In genomic region chr5:120587616-120587926, GRCm38 (mm10) we compare ENCODE assay signal across 8 mouse cellular contexts. TPM values are rescaled to one million over a fixed set of nuclear protein-coding genes. Genes with fewer than 3 reads are reported as not detected.
DNase-seq lines count a peak whose midpoint lies in the region; ATAC-seq and TF ChIP-seq lines count a peak whose summit lies in the region.

No protein-coding gene starts in this region.

- H3K27ac ChIP-seq in bone marrow, adult 2 months (ENCODE audit: control insufficient read depth, insufficient read depth, low read depth, low read length, poor library complexity) = peak overlapping the region; percentile 96
- peak overlapping the region in 1 of 2 experiments; percentile 33; a peak in 1 of 4 replicates for H3K27ac ChIP-seq in heart, embryonic 14.5 days (replicated peaks in 1 of 2; ENCODE audit: control insufficient read depth in 1 of 2, insufficient read depth in 1 of 2, low read depth in 2 of 2, low read length in 2 of 2)
- H3K27ac ChIP-seq in limb, embryonic 10.5 days = peak overlapping the region; percentile 87; the same call in 1 of the 2 replicates
- no peak overlapping the region for H3K27ac ChIP-seq in midbrain, embryonic 11.5 days (ENCODE audit: low read depth, low read length)

- no peak for TF ChIP-seq POLR2A in bone marrow, adult 2 months (IDR thresholded peaks at IDR 0.05; ENCODE audit: borderline replicate concordance, control insufficient read depth, low read depth, low read length)

- no peaks in the 10 kb centered on the region for H3K9me3 ChIP-seq in heart, embryonic 14.5 days (ENCODE audit: control insufficient read depth, low read length)
- no peaks in the 10 kb centered on the region for H3K9me3 ChIP-seq in limb, embryonic 10.5 days (replicated peaks)
- no peaks in the 10 kb centered on the region for H3K9me3 ChIP-seq in midbrain, embryonic 11.5 days (ENCODE audit: control insufficient read depth, low read length)

- WGBS in bone marrow, adult 2 months = 7% methylated on average over 9 of the region's 9 CpGs
- WGBS in heart, embryonic 14.5 days = 18% methylated on average over 9 of the region's 9 CpGs
- WGBS in limb, embryonic 10.5 days = 31% methylated on average over 9 of the region's 9 CpGs
- 38% methylated on average over 9 of the region's 9 CpGs for WGBS in midbrain, embryonic 11.5 days

- peaks cover 23% of the 10 kb centered on the region for H3K36me3 ChIP-seq in heart, embryonic 14.5 days (ENCODE audit: control insufficient read depth, insufficient read depth, low read length)
- peaks cover 23% of the 10 kb centered on the region for H3K36me3 ChIP-seq in limb, embryonic 10.5 days
- H3K36me3 ChIP-seq in midbrain, embryonic 11.5 days (ENCODE audit: control insufficient read depth, insufficient read depth, low read length) = no peaks in the 10 kb centered on the region

- peak; percentile 38 for DNase-seq in 3T3-L1 (ENCODE audit: low read depth, low spot score)
- DNase-seq in limb, embryonic 10.5 days (ENCODE audit: low spot score) = no peak
- DNase-seq in midbrain, embryonic 11.5 days (ENCODE audit: low spot score, missing footprints) = no peak
- DNase-seq in thymus, postnatal 14 days = peak; percentile 74
- no peak for DNase-seq in frontal cortex, postnatal 10 days (ENCODE audit: low spot score in 2 of 2)
- no peak for DNase-seq in right cerebral cortex, adult 2 months (ENCODE audit: low spot score in 2 of 2)

- H3K27me3 ChIP-seq in heart, embryonic 14.5 days (ENCODE audit: control insufficient read depth, insufficient read depth, low read length) = no peaks in the 10 kb centered on the region
- H3K27me3 ChIP-seq in limb, embryonic 10.5 days (ENCODE audit: low read depth, poor library complexity, severe bottlenecking) = 0 out of 2 replicates have a peak, but pooled peaks cover 8% of the 10 kb centered on the region
- no peaks in the 10 kb centered on the region for H3K27me3 ChIP-seq in midbrain, embryonic 11.5 days (ENCODE audit: control insufficient read depth, insufficient read depth, low read length)

- ATAC-seq in heart, embryonic 14.5 days (ENCODE audit: insufficient number of reproducible peaks, insufficient read depth, low FRiP score, low read depth) = no peak
- no peak for ATAC-seq in midbrain, embryonic 11.5 days (ENCODE audit: low FRiP score)

- peak overlapping the region; percentile 94 for H3K4me2 ChIP-seq in heart, embryonic 14.5 days (ENCODE audit: low read length)
- peak overlapping the region; percentile 70 for H3K4me2 ChIP-seq in midbrain, embryonic 11.5 days

- no peak for TF ChIP-seq CTCF in bone marrow, adult 2 months (IDR thresholded peaks at IDR 0.05; ENCODE audit: control insufficient read depth, insufficient read depth, low read length)

- H3K4me1 ChIP-seq in bone marrow, adult 2 months (ENCODE audit: control insufficient read depth, insufficient read depth, low read length) = peaks cover 2% of the 10 kb centered on the region; the same call in 1 of the 2 replicates
- peaks cover 18 to 28% of the 10 kb centered on the region in 2 experiments for H3K4me1 ChIP-seq in heart, embryonic 14.5 days (ENCODE audit: control insufficient read depth in 2 of 2, insufficient read depth in 2 of 2, low read length in 2 of 2)
- H3K4me1 ChIP-seq in limb, embryonic 10.5 days = peaks cover 39% of the 10 kb centered on the region
- peaks cover 13% of the 10 kb centered on the region; the same call in 1 of the 2 replicates for H3K4me1 ChIP-seq in midbrain, embryonic 11.5 days (ENCODE audit: control insufficient read depth, insufficient read depth, low read length)

- H3K9ac ChIP-seq in heart, embryonic 14.5 days (ENCODE audit: low read length) = peak overlapping the region; percentile 76
- H3K9ac ChIP-seq in midbrain, embryonic 11.5 days (ENCODE audit: low read length) = peak overlapping the region; percentile 79; the same call in 1 of the 2 replicates

- peak overlapping the region; percentile 81 for H3K4me3 ChIP-seq in bone marrow, adult 2 months (replicated peaks; ENCODE audit: control insufficient read depth, low read depth, low read length)
- H3K4me3 ChIP-seq in heart, embryonic 14.5 days (ENCODE audit: control insufficient read depth in 1 of 2, insufficient read depth in 1 of 2, low read depth in 1 of 2, low read length in 2 of 2) = peak overlapping the region; percentile 63 to 78
- peak overlapping the region; percentile 84 for H3K4me3 ChIP-seq in limb, embryonic 10.5 days
- peak overlapping the region; percentile 69 for H3K4me3 ChIP-seq in midbrain, embryonic 11.5 days (ENCODE audit: low read depth, low read length)

RNA-seq across cellular contexts. Expression of gene Tpcn1, which starts 0.9 kb away (rescaled TPM):
- 34.6 and 46.7 TPM in 2 replicates for polyA plus RNA-seq in bone marrow, adult 2 months (2011; ENCODE audit: insufficient read depth, insufficient read length, low replicate concordance, missing spikeins)
- polyA plus RNA-seq in heart, embryonic 14.5 days (2014; fragmentation: Nextera tagmentation; extraction: Ambion mirVana) = 14.5 and 17.1 TPM in 2 replicates
- 12.3 and 13.2 TPM in 2 replicates for polyA plus RNA-seq in limb, embryonic 10.5 days (2016; fragmentation: Nextera tagmentation; extraction: Ambion mirVana)
- 8.6 and 10.8 TPM in 2 replicates for polyA plus RNA-seq in midbrain, embryonic 11.5 days (2014; fragmentation: Nextera tagmentation; extraction: Ambion mirVana)

RNA-seq across cellular contexts. Expression of gene Iqcd, which starts 1.2 kb away (rescaled TPM):
- polyA plus RNA-seq in bone marrow, adult 2 months (2011; ENCODE audit: insufficient read depth, insufficient read length, low replicate concordance, missing spikeins) = 3.7 and 7.2 TPM in 2 replicates
- 0.43 TPM in 1 of 2 replicates, not detected in the other for polyA plus RNA-seq in heart, embryonic 14.5 days (2014; fragmentation: Nextera tagmentation; extraction: Ambion mirVana)
- 0.30 and 0.41 TPM in 2 replicates for polyA plus RNA-seq in limb, embryonic 10.5 days (2016; fragmentation: Nextera tagmentation; extraction: Ambion mirVana)
- 0.25 and 0.51 TPM in 2 replicates for polyA plus RNA-seq in midbrain, embryonic 11.5 days (2014; fragmentation: Nextera tagmentation; extraction: Ambion mirVana)

RNA-seq across cellular contexts. Expression of gene Rita1, which starts 24.8 kb away (rescaled TPM):
- polyA plus RNA-seq in bone marrow, adult 2 months (2011; ENCODE audit: insufficient read depth, insufficient read length, low replicate concordance, missing spikeins) = 1.9 and 3.4 TPM in 2 replicates
- polyA plus RNA-seq in heart, embryonic 14.5 days (2014; fragmentation: Nextera tagmentation; extraction: Ambion mirVana) = 5.6 and 6.2 TPM in 2 replicates
- polyA plus RNA-seq in limb, embryonic 10.5 days (2016; fragmentation: Nextera tagmentation; extraction: Ambion mirVana) = 17.5 and 19.5 TPM in 2 replicates
- polyA plus RNA-seq in midbrain, embryonic 11.5 days (2014; fragmentation: Nextera tagmentation; extraction: Ambion mirVana) = 7.9 and 8.9 TPM in 2 replicates

RNA-seq across cellular contexts. Expression of gene Ddx54, which starts 25.0 kb away (rescaled TPM):
- 17.2 and 32.0 TPM in 2 replicates for polyA plus RNA-seq in bone marrow, adult 2 months (2011; ENCODE audit: insufficient read depth, insufficient read length, low replicate concordance, missing spikeins)
- 17.9 and 18.9 TPM in 2 replicates for polyA plus RNA-seq in heart, embryonic 14.5 days (2014; fragmentation: Nextera tagmentation; extraction: Ambion mirVana)
- polyA plus RNA-seq in limb, embryonic 10.5 days (2016; fragmentation: Nextera tagmentation; extraction: Ambion mirVana) = 58.1 and 62.6 TPM in 2 replicates
- 26.4 and 32.2 TPM in 2 replicates for polyA plus RNA-seq in midbrain, embryonic 11.5 days (2014; fragmentation: Nextera tagmentation; extraction: Ambion mirVana)

RNA-seq across cellular contexts. Expression of gene Cfap73, which starts 46.5 kb away (rescaled TPM):
- not detected in 2 replicates for polyA plus RNA-seq in bone marrow, adult 2 months (2011; ENCODE audit: insufficient read depth, insufficient read length, low replicate concordance, missing spikeins)
- not detected in 2 replicates for polyA plus RNA-seq in heart, embryonic 14.5 days (2014; fragmentation: Nextera tagmentation; extraction: Ambion mirVana)
- not detected in 2 replicates for polyA plus RNA-seq in limb, embryonic 10.5 days (2016; fragmentation: Nextera tagmentation; extraction: Ambion mirVana)
- polyA plus RNA-seq in midbrain, embryonic 11.5 days (2014; fragmentation: Nextera tagmentation; extraction: Ambion mirVana) = not detected in 2 replicates

Comparison
In these comparisons a context has a peak if more than half of its experiments do, and no peak if none do; other contexts are left out.
1. DNase-seq: peak in 3T3-L1 (single experiment) and thymus, postnatal 14 days (single experiment); none in limb, embryonic 10.5 days (single experiment), midbrain, embryonic 11.5 days (single experiment), frontal cortex, postnatal 10 days (0 of 2) and right cerebral cortex, adult 2 months (0 of 2).
2. Peak in every context shown above with its lines, with median percentiles within 50 percentile points of each other: H3K4me3 ChIP-seq.